Mouse (Mus musculus): ENCODE measurements around the gene Shroom3. TPM values are rescaled to one million over a fixed set of nuclear protein-coding genes. Genes with fewer than 3 reads are reported as not detected.

The Shroom3 gene
- total and polyA plus RNA-seq, 3 experiments = 0.04 to 0.11 TPM; not detected in 1

DNA sequence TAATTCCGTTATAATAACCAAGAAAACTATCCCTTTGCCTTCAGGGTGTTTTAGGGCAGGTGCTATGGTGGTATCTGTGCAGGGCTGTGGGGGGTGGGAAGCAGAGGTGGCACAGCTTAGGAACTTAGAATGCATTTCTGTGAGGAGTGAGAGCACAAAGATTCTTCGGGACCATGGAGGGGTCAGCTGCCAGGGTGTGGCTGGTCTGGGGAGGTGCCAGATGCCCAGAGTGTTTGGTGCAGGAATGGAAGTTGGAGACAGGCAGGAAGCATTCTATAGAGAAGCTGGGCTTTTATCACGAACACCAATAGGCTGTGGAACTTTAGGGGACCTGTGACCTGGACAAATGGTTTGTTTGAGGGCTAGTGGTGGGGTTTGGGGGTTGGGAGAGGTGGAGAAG, 58.6 kb downstream of the Shroom3 start:
- Histone ChIP-seq H3K27me3 (replicated peaks) (no peaks in the 10 kb centered on the region), H3K4me3 (replicated peaks in 1 of 3; ENCODE audit: low read depth in 2 of 3, low read length in 2 of 3, poor library complexity in 1 of 3) (no peak overlapping the region), H3K9ac (ENCODE audit: insufficient read depth, low read depth) (no peak overlapping the region), H3K36me3 (replicated peaks in 1 of 2; ENCODE audit: control insufficient read depth in 1 of 2, insufficient read depth in 1 of 2, low read length in 1 of 2) (no peaks in the 10 kb centered on the region), H3K4me1 (ENCODE audit: control insufficient read depth in 1 of 2, insufficient read depth in 2 of 2) (no peaks in the 10 kb centered on the region), H3K4me2 (ENCODE audit: insufficient read depth, low read depth, poor library complexity, severe bottlenecking) (no peak overlapping the region), H3K27ac (ENCODE audit: insufficient read depth, low read depth) (no peak overlapping the region), H3K79me2 (replicated peaks; ENCODE audit: control insufficient read depth, extremely low read depth, insufficient read depth, poor library complexity, severe bottlenecking) (no peaks in the 10 kb centered on the region), H3K9me3 (replicated peaks; ENCODE audit: low read length) (no peaks in the 10 kb centered on the region)
- in situ Hi-C loops (cut with MboI; ENCODE audit: low pct_ligation_motif_present, low pct_unique_long_range_greater_than_20kb, low sequenced_read_pairs) (no loop called here), dilution Hi-C loops (cut with MboI; ENCODE audit: extremely low pct_ligation_motif_present, extremely low pct_unique_long_range_greater_than_20kb, low sequenced_read_pairs) (no loop called here)
- TF ChIP-seq ZC3H11A (IDR thresholded peaks at IDR 0.05; ENCODE audit: low read depth, low read length) (no peak), IRF4 (IDR thresholded peaks at IDR 0.05; ENCODE audit: low read depth, low read length) (no peak), HCFC1 (IDR thresholded peaks at IDR 0.05; ENCODE audit: low read depth, low read length) (no peak), BHLHE40 (IDR thresholded peaks at IDR 0.05; ENCODE audit: low read depth, low read length) (no peak), USF2 (conservative IDR thresholded peaks at IDR 0.05; ENCODE audit: low read depth, low read length) (no peak), NELFE (IDR thresholded peaks at IDR 0.05; ENCODE audit: low read depth, low read length) (no peak), SMC3 (IDR thresholded peaks at IDR 0.05; ENCODE audit: low read depth, low read length) (no peak), ZKSCAN1 (IDR thresholded peaks at IDR 0.05; ENCODE audit: borderline replicate concordance, low read depth, low read length) (no peak), SIN3A (IDR thresholded peaks at IDR 0.05; ENCODE audit: low read length) (no peak), ELF1 (IDR thresholded peaks at IDR 0.05; ENCODE audit: low read depth, low read length) (no peak)
- DNase-seq (ENCODE audit: extremely low read depth) = no peak

DNA sequence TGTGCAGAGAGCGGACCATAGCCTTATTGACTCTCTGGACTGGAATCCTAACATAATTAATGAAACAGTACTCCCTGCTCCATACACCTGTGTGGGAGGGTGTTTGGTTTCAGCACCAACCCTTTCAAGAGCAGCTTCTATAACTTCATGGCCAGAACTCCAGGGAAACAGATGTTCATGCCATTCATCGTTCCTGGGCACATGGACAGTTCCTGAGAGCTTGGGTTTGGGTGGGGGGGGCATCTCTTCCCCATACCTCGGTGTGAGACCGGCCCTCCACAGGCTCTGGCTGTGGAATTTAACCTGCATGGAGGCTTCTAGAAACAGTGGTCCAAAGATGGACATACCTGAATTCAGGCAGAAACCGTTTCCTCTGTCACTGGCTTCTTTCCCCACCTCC, 59.5 kb downstream of the Shroom3 start:
- Histone ChIP-seq H3K27me3 (replicated peaks) (no peaks in the 10 kb centered on the region), H3K36me3 (replicated peaks in 1 of 2; ENCODE audit: control insufficient read depth in 1 of 2, insufficient read depth in 1 of 2, low read length in 1 of 2) (no peaks in the 10 kb centered on the region), H3K4me3 (replicated peaks in 1 of 3; ENCODE audit: low read depth in 2 of 3, low read length in 2 of 3, poor library complexity in 1 of 3) (no peak overlapping the region), H3K79me2 (replicated peaks; ENCODE audit: control insufficient read depth, extremely low read depth, insufficient read depth, poor library complexity, severe bottlenecking) (no peaks in the 10 kb centered on the region), H3K9ac (ENCODE audit: insufficient read depth, low read depth) (no peak overlapping the region), H3K4me1 (ENCODE audit: control insufficient read depth in 1 of 2, insufficient read depth in 2 of 2) (no peaks in the 10 kb centered on the region), H3K4me2 (ENCODE audit: insufficient read depth, low read depth, poor library complexity, severe bottlenecking) (no peak overlapping the region), H3K27ac (ENCODE audit: insufficient read depth, low read depth) (no peak overlapping the region), H3K9me3 (replicated peaks; ENCODE audit: low read length) (no peaks in the 10 kb centered on the region)
- no peak for TF ChIP-seq IRF4 (IDR thresholded peaks at IDR 0.05; ENCODE audit: low read depth, low read length)
- no peak for TF ChIP-seq EP300 (IDR thresholded peaks at IDR 0.05; ENCODE audit: low read length)
- TF ChIP-seq PAX5 (IDR thresholded peaks at IDR 0.05; ENCODE audit: low read length) = no peak
- no peak for TF ChIP-seq MAFK (IDR thresholded peaks at IDR 0.05; ENCODE audit: insufficient replicate concordance, low read length)
- TF ChIP-seq BHLHE40 (IDR thresholded peaks at IDR 0.05; ENCODE audit: low read depth, low read length) = no peak
- TF ChIP-seq POLR2A (IDR thresholded peaks at IDR 0.05; ENCODE audit: low read depth, low read length) = no peak
- no peak for TF ChIP-seq USF1 (IDR thresholded peaks at IDR 0.05; ENCODE audit: low read depth, low read length)
- no peak for TF ChIP-seq MAX (IDR thresholded peaks at IDR 0.05; ENCODE audit: low read length)
- no peak for DNase-seq (ENCODE audit: extremely low read depth)
- dilution Hi-C loops (cut with MboI; ENCODE audit: extremely low pct_ligation_motif_present, extremely low pct_unique_long_range_greater_than_20kb, low sequenced_read_pairs) = no loop called here
- in situ Hi-C loops (cut with MboI; ENCODE audit: low pct_ligation_motif_present, low pct_unique_long_range_greater_than_20kb, low sequenced_read_pairs) = no loop called here
